Mouse (Mus musculus): ENCODE measurements at regions not wholly inside any gene's neighbourhood (a gene's known extent, or its start where the extent isn't known, plus 50 kb on each side); places are given as distances from the start of the nearest gene placed in this dataset.
"Not testable (repeated sequence)": the region's sequence is repeated elsewhere in the genome, so short reads cannot be mapped to it uniquely, and the experiment has no call there.

DNA sequence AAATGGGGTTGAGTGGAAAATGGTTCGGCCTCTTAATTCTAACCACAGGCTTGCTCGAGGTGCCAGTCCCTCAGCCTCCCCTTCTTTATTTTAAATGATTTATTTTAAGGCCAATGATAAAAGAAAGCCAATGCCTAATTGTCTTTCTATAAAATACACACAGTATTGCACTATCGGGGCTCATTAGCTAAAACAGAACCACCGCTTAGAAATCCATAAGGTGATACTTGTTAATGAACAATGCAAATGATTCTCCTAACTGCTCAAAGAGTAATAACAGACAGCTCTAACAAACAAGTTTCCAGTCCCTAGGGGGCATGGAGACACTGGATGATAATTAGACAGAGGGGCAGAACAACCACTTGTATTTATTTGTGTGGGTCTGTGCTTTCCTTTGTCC, 58.8 kb downstream of the Emx2 start:
- no peak for DNase-seq

DNA sequence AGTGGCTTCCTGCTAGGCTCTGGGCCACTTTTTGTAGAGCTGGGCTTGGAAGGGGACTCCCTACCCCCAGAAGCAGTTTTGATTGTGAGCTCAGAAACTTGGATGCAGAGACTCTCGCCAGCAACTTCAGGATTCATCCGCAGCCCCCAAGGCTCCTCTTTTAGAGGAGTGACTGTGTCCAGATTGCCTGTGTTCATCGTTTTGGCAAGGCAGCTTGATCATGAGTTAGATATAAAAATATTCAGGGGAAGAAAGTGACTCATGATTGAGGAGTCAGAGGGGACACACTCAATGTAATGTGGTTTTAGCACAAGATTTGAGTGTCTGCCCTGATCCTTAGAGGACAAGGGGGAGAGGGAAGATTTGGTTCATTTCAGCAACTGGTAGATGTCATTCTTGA, 61.0 kb downstream of the Emx2 start:
- no peak for DNase-seq

DNA sequence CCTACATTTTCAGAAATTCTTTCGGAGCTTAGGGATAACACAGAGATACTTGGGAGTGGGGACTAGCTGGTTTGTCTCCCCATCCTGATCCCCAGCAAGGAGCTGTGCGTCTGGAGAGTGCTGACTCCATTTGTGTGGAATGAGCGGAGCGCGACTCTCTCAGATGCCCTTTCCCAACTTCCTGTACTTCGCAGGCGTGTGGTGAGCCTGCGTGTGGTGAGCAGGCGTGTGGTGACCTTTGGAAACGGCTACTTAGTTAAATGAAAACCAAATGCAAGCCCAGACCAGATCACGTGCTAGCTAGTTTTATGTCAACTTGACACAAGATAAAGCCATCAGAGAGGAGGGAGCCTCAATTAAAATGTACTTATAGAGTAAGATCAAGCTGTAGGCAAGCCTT, 64.0 kb downstream of the Emx2 start:
- peak; percentile 11 to 31 for DNase-seq

DNA sequence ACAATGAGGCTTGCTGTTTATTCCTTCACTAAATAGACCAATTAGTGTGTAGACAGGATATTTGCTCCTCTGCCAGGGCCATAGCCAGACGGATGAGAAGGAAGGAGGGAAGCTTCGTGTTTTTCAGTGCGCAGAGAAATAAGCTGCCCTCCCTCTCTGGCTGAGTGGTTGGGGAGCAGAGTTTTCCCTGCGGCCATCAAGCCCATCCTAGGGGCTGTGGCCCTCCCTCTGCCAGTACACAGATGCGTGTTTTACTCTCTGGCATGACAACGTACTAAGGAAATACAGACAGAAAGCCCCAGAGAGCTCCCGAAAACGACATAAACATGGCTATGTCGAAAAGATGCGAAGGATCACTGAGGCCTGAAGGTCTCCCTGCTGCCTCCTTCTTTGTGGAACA, 65.2 kb downstream of the Emx2 start:
- no peak for DNase-seq

DNA sequence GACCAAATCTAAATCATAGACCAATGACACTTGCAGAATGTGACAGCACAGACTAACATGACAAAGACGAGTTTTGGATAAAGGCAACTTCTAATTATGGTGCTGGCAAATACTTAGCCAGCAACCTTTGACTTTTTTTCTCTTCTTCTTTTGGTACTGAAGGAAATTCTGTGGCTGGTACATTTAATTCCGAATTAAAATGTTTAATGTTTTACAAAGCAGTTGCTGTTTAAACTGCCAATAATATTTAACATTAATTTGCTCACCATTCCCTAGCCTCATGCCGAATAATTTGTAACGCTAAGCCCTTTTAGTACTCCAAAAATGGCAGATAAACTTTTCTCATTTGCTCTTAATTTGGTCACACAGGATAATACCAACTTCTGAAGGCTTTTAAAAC, 105.9 kb downstream of the Emx2 start:
- DNase-seq: no peak

DNA sequence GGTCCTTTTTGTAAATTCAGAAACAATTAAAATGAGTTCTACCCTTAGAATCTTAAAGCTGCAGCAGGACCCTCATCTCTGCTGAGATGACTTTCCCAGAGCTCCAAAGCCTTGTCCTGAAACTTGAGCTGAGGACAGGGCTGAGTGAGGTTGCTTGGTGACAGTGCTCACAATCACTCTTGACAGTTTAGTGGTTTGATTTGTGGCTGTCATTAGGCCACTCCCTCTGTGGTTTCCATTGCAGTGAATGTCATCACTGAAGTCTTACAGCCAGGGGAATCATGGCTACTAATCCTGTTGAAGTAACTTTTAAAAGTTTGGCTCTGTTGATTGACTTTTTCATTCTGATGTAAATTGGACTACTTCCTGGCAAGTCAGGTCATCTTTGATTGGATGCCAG, 110.7 kb downstream of the Emx2 start:
- DNase-seq: no peak

DNA sequence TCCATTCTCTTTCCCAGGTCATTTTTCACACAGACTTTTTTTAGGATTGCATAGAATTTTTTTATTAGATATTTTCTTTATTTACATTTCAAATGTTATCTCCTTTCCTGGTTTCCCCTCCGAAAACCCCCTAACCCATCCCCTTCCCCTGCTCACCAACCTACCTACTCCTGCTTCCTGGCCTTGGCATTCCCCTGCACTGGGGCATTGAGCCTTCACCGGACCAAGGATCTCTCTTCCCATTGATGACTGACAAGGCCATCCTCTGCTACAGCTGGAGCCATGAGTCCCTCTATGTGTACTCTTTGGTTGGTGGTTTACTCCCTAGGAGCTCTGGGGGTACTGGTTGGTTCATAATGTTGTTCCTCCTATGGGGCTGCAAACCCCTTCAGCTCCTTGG, 111.4 kb downstream of the Emx2 start:
- not testable (repeated sequence) for DNase-seq

DNA sequence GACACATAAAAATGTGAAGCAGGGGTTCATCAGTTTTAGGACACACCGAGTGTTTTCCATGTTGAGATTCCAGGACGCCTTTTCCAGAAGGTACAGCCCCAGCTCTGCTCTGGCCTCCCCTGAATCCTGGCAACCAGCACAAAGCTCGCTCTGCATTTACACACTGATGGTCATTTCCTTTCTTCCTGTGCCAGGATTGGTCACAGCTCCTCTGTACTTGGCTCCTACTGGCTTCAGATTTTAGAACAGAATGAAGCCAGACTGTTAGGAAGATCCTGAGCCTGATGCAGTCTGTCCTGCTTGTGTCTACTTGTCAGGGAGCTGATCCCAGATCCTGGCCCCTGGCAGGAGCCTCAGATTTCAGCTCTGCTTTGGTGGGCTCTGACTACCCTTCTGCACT, 116.2 kb downstream of the Emx2 start:
- DNase-seq: no peak

DNA sequence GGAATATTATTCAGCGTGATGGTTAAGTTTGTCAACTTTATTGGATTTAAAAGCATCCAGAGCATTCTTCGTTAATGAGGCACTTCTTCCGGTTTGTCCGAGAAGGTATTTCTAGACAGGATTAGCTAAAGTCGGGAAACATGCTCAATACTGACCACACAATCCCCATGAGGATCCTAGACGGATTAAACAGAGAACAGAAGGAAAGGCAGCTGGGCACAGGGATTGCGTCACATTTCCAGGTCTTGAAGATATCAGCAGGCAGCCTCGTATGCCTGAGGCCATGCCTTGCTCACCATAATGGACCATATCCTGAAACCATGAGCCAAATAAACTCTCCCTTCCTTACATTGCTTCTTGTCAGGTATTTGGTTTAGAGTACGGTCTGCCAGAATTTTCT, 119.7 kb downstream of the Emx2 start:
- no peak for DNase-seq

DNA sequence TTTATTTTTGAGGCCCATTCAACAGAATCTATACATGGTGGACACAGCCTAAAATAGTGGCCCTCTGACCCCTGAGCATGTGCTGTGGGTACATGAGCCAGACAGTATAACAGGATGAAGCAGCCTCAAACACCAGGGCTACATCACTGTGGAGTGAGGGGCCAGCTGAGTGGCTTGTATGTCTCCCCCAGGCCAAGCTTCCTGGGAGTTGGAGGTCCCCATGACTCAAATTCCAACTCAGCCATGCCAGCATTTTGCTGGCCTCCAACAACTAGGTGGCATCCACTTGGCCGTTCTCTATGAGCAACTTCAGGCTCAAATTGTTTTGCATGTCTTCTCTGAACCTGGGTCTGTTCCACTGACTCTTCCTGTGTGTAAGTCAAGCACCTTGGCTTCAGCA, 121.5 kb downstream of the Emx2 start:
- no peak for DNase-seq

DNA sequence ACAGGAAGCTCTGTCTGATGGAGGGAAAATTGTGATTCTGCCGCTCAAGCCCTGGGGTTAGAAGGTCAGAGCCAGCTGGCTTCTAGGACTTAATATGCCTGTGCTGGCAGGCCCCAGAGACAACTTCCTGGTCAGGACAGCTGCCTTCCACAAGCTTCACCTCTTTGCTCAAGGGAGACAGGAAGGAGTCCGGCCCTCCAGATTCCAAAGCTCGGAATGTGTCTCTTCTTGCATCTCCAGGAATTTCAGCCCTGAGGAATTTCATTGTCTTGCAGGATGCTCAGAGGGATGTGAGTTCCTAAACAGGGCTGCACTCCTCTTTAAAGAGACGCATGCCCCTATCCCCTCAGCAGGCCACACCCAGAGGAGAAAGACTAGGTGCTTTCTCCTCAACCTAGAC, 127.7 kb downstream of the Emx2 start:
- peak in 1 of 2 experiments; percentile 16 for DNase-seq

DNA sequence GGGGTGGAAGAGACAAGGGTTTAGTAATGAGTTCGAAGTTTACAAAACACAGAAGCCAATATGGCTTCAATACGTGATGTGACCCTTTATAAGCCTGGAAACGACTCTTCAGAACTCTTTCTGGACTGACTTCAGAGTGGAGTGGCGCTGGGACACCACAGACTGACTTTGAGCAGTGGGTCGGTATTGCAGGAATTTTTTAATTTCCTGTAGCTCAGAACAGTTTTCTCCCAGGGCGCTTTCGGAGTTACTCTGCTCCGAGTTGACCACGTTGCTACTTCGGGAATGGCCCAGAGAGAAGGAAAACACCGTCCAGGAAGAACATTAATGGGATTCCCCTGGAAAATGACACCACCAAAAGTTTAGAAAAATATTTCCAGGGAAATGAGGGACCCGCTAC, 129.1 kb downstream of the Emx2 start:
- DNase-seq: peak in 1 of 2 experiments; percentile 26

DNA sequence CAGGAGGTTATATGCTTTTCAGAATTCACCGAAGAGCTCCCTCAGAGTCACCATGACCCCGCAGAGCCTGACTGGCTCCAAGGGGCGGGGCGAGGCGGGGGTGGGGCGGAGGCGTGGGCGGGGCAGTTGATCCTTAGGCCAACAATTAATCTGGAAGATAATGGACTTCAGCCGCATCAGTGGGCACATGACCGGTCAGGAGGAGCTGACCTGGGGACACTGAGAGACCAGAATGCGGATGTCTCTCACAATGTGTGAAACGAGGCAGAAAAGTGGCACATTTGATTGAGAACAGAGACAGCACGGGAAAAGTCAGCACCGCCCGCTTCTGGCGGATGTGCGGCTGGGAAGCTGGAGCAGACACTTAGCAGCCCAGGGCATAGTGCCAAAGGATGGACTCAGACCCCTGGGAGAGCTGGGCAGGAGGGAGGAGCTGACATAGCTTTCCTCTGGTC, 129.9 kb downstream of the Emx2 start:
- DNase-seq: peak; percentile 69 to 84

DNA sequence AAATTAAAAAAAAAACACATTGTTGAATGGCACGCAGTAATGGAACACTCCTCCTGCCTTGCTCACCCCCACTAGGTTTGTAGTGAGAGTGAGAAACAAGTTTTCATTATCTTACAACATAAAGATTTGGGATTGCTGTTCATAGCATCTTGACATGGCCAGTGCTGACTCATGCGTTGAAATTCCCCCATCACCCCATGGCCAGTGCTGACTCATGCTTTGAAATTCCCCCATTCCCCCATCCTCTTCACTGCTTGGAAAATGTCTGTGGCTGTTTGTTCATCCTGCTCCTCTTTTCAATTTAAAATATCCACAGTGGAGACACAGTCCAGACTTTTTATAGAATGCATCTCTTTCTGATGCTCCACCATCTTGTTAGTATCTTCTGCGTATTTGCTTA, 131.8 kb downstream of the Emx2 start:
- DNase-seq: no peak

DNA sequence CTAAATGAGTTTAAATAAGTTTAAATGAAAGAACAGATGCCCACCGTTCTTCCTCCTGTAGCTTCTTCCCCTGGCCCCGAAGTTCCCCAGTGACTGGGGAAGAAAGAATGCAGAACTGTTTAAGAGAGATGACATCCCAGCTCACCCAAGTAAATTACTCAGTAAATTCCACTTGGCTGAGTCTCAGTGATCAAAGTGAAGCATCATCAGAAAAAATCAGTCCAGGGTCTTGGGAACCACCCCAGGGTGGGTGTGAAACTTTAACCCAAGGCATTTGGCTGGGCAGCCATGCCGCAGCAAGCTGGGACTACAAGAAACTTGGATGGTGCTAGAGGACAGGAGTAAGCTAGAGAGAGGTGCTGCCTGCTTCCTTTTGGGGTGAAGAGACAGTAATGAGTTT, 133.9 kb downstream of the Emx2 start:
- peak in 1 of 2 experiments; percentile 43 for DNase-seq

DNA sequence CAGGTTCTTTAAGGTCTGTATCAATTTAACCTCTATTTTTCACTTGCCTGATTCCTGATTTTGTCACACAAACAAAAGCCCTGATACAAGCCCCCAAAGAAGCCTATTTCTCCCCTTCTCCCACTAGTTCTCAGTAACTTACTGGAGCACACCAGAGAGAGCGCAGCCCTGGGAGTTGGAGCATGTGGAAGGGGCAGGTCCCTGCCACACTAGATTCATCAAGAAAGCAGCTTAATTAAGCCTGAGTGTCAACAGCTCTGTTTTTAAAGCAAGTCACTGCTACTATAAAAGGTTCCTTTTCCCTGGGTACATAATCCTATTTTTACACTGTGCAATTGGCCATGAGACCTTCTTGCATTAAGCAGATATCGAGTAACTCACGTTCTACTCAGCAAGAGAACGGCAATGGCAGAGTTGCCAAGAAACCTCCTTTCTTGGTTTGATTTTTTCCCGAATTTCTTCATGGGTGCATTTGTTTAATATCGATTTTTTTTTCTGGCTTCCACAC, 166.2 kb downstream of the Emx2 start:
- no peak for DNase-seq

DNA sequence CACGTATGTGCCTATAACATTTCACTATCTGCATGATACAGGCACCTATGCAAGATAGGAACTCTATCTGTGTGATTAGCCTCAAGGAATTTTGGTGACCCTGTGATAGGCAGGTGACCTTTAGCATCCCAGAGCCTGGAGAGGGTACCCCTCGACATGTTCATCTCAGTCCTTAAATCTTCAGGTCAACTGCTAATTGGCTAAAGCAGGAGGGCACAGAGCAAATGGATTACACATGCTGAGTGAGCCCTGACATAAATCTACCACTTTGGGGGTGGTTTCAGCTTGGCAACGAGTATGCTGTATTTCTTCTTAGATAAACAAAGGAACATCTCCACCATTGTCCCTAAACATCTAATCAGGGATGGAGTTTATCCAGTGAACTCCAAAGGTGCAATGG, 169.5 kb downstream of the Emx2 start:
- no peak for DNase-seq

DNA sequence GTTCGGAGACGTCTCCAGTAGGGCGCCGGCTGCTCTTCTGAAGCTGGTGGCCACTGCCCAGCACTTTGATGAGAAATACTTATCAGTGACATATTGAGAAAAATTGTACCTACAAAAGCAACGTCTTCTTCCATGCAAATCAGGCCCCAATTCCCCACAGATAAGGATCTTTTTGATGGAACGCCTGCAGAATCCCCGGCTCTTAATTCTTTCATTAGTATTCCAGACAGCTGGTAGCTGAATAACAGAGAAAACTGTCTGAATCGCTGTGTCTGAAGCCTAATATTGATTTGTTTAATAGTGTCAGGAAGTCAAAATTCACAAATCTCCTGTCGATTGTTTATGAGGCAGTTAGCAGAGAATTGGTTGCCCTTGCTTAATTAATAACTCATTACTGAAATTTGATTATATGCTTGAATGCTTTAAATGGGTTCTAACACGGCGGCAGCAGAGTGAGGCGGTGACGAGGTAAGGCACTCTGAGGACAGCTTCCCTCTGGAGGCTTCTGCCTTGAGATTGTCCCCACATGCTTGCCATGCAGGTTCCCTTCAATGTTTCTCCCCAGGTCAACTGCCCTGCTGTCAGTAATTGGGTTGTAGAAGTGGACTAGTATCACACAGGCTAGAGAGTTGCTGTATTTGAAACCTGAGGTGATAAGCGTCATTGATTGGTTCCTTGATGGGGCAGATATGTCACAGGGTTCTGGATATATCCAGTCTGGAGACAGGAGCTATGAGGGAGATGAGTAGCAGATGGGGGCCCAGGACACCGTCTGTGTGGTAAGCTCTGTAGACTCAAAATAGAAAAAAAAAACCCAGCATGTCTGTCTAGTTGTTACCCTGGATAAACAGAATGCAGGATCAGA, 170.4 kb downstream of the Emx2 start:
- DNase-seq: peak in 1 of 2 experiments; percentile 45

DNA sequence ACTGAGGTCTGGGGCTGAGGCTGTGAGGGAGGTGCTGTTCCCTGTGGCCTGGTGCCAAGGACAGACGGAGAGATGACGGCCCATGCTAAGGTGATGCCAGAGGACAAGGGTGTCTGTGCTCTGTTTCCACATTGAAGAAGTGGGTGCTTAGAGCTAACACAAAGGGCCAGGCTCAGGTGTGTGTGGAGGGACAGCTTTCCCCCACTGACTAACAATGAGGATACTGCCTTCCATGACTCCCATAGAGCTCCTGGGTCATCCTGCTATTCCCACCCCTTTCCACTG, 170.9 kb downstream of the Emx2 start:
- no peak for DNase-seq

DNA sequence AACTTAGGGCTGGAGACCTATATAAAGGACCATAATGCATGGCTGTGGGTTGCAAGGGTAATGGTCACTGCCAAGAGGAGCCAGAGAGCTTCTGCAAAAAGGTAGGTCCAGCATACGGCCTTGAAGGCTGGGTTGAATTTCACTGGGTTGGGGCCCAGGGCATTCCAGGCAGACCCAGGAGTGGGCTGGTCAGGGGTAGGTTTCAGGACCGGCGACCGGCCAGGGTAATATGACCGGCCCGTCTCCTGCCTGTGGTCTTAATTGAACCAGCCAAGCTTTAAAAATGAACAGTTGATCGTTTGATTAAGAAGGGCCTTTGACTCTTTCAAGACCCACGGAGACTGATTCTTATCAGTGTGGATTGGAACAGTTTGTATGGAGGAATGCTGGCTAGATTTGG, 171.9 kb downstream of the Emx2 start:
- DNase-seq: peak; percentile 28 to 51

DNA sequence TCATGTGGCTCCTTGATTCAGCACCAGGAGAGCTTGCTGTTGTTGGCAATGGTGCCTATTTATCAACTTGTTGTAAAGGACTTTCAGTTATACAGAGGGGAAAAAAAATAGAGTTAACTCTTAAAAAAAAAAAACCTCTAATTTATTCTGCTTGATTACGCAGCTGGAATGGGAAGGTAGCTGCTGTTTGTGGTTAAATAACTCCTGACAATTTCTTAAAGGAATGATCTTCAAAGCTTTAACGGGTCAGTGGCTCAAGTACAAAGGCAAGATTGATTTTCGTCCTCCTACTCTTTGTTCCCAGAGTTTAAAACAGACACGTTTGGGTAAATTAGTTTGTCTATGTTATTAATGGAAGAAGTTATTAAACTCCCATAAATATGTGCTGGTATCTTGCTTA, 172.5 kb downstream of the Emx2 start:
- no peak for DNase-seq

DNA sequence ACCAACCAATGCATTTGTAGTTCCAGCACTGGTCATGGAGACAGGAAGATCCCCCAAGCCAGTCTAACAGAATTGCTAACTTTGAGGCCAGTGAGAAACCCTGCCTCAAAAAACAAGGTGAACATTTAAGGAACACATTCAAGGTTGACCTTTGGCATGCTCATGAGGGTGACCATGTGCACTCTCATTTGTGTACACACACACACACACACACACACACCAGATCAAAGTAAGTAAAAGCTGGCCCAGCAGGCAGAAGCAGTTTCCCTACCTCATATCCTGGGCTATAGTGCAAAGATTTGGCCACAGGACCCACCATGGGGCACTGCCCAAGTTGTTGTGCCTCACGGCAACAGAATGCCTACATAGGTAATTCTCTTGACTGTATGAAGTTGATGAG, 173.4 kb downstream of the Emx2 start:
- DNase-seq: peak; percentile 16 to 34

DNA sequence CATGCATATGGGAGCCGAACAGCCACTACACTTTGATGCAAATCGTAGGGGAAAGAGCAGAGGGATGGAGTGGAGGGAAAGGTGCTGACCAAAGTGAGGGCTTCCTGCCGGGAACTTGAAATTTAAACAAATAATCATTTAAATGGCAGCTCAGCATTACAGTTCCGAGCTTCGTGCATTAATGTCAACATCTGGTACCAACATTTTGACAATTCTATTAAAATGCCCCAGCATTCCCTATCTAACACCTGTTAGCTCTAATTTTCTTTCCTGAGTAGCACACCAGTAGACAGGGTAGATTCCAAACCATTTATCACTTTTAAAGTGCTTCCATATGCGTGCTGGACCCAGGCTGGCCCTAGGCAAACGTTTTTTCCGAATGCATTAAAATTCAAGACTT, 178.1 kb downstream of the Emx2 start:
- no peak for DNase-seq

DNA sequence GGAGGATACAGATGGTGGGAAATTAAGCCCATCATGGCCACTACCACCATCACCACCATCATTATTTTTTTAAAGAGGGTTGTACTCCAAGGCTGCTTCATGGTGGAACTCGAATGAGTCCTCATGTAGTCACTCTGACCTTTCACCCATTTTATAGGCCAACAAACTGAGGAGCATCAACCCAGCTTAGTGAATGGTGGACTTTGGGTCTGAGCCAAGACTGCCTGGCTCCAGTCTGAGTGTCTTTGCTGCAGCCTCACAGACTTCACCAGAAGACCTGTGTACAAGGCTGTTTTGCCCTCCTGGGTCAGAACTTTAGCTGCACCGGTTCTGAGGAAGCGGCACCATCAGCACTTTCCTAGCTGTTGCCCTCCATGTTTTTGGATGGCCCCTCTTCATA, 184.4 kb downstream of the Emx2 start:
- no peak for DNase-seq

DNA sequence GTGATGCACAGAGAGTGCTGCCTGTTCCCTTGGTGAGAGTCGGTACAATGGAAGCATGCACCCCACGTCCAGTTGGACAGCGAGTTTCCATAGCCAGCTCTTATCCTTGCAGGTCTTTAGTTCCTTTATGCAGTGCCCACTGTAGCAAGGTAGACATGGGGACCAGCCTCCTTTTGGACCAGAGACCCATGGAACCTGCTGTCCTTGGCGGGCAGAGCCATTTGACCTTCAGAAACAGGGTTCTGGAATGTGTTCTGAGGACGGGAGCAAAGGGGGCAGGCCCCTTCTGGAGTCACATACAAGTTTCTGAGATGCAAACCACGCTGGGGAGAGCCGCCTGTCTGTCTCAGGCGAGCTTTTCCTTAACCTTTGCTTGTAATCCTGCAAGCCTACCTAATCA, 188.1 kb downstream of the Emx2 start:
- DNase-seq: no peak
